Mouse (Mus musculus) testis, adult 2 months (tissue): ENCODE measurements around the gene Ptchd1.

Experiments
- CTCF ChIP-seq: fragments of 200-500 bp; IDR thresholded peaks from 2 replicates; pipeline ENCODE4 v1.5.1; 2012; ENCODE audit warnings: low read depth, mild to moderate bottlenecking, inconsistent platforms, low read length, moderate library complexity; ENCODE audit not compliant: control insufficient read depth, insufficient read depth, insufficient replicate concordance
- POLR2A ChIP-seq: fragments of 200-500 bp; IDR thresholded peaks from 2 replicates; pipeline ENCODE4 v1.6.1; 2012; ENCODE audit warnings: low read depth, mild to moderate bottlenecking, inconsistent platforms, low read length, moderate library complexity; ENCODE audit not compliant: control insufficient read depth

- TF ChIP-seq CTCF = no peak
- no peak for TF ChIP-seq POLR2A
These were observed 27.2 kb downstream of the Ptchd1 start for GRCm38 (mm10) chrX:155596390-155596789.
